Mouse (Mus musculus): Measurements from ENCODE around the gene Map3k13. TPM values are rescaled to one million over a fixed set of nuclear protein-coding genes. Genes with fewer than 3 reads are reported as not detected.
A peak's percentile ranks its signal among the peaks of the same experiment; 100 is the strongest.

Gene Map3k13
- polyA plus RNA-seq, 1 experiment from 2014 or later = 1.7 TPM

DNA sequence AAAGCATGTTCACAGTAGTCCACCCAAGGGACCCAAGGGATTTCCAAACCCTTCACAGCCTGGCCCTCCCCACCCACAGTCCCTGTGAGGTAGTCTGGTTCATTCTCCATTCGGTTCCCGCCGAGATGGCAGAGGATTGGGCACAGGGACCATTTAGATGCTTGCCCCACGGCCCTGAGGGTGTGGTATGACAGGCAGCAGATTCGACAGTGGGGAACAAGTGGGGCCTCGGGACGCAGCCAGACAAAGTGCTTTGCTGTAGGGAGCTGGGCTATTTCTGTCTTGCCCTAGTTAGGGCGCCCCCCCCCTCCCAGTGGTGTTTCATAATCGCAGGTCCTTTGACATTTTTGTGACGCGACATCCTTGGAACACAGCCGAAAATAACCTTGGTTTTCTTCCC, 161.4 kb downstream of the Map3k13 start:
- no peaks in the 10 kb centered on the region for H3K27me3 ChIP-seq (replicated peaks)
- H3K4me2 ChIP-seq (replicated peaks) = no peak overlapping the region
- H3K27ac ChIP-seq = no peak overlapping the region
- no peaks in the 10 kb centered on the region for H3K4me1 ChIP-seq (replicated peaks)
- 84% methylated on average over 12 of the region's 12 CpGs for WGBS
- no peaks in the 10 kb centered on the region for H3K9me3 ChIP-seq
- H3K9ac ChIP-seq = no peak overlapping the region
- no peak overlapping the region for H3K4me3 ChIP-seq (replicated peaks)
- no peak for ATAC-seq
- no peaks in the 10 kb centered on the region for H3K36me3 ChIP-seq

DNA sequence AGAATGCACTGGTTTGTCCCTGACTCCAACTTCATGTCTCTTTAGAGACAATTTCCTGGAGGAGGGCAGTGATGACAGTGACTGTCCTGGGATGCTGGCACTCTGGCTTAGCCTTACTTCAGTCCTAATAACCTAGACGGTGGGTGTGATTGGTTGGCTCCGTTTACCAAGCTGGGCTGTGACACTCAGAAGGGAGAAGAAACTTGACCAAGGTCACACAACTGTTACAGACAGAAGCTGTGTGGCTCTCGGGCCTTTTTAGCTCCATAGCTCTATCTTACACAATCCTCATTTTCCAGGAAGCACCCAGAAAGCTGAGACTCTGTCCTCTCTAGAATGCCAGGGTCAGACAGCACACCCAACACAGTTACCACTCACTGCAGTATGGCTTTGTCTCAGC, 171.4 kb downstream of the Map3k13 start:
- Histone ChIP-seq H3K4me1 (replicated peaks) (no peaks in the 10 kb centered on the region), H3K27ac (no peak overlapping the region), H3K27me3 (replicated peaks) (no peaks in the 10 kb centered on the region), H3K9ac (no peak overlapping the region), H3K4me3 (replicated peaks) (no peak overlapping the region), H3K36me3 (no peaks in the 10 kb centered on the region), H3K9me3 (no peaks in the 10 kb centered on the region), H3K4me2 (replicated peaks) (no peak overlapping the region)
- no peak for ATAC-seq
- WGBS = 72% methylated on average over 3 of the region's 3 CpGs

DNA sequence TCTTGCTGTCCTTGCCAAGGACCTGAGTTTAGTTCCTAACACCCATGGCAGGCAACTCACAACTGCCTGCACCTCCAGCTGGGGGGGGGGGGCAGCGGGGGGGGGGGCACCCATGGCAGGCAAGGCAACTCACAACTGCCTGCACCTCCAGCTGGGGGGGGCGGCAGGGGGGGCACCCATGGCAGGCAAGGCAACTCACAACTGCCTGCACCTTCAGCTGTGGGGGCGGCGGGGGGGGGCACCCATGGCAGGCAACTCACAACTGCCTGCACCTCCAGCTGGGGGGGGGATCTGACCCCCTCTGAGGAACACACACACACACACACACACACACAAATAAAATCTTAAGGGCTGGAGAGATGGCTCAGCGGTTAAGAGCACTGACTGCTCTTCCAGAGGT, 175.7 kb downstream of the Map3k13 start:
- WGBS = 77% methylated on average over 5 of the region's 5 CpGs
- Histone ChIP-seq H3K27ac (no peak overlapping the region), H3K27me3 (replicated peaks) (no peaks in the 10 kb centered on the region), H3K9me3 (no peaks in the 10 kb centered on the region), H3K4me2 (replicated peaks) (no peak overlapping the region), H3K4me1 (replicated peaks) (no peaks in the 10 kb centered on the region), H3K36me3 (no peaks in the 10 kb centered on the region), H3K9ac (no peak overlapping the region), H3K4me3 (replicated peaks) (no peak overlapping the region)
- ATAC-seq = no peak

DNA sequence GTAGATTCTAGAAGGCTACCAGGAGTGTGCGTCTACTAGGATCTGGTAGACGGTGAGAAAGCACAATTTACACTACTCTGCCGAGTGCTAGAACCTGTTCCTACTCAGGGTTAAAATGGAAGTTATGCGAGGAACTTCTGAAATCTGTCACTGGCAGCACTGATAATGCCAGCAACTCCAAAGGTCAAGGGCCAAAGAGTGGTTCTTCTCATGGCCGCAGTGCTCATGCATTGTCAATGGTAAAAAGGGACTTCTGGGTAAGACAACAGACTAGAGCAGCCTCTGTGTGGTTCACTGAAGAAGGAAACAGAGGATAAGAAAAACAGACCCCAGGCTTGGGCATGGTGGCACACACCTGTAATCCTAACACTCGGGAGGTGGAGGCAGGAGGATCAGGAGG, 176.4 kb downstream of the Map3k13 start:
- Histone ChIP-seq H3K9ac (no peak overlapping the region), H3K27me3 (replicated peaks) (no peaks in the 10 kb centered on the region), H3K27ac (no peak overlapping the region), H3K36me3 (no peaks in the 10 kb centered on the region), H3K4me3 (replicated peaks) (no peak overlapping the region), H3K4me2 (replicated peaks) (no peak overlapping the region), H3K9me3 (no peaks in the 10 kb centered on the region), H3K4me1 (replicated peaks) (no peaks in the 10 kb centered on the region)
- WGBS = 65% methylated on average over 6 of the region's 6 CpGs
- no peak for ATAC-seq

DNA sequence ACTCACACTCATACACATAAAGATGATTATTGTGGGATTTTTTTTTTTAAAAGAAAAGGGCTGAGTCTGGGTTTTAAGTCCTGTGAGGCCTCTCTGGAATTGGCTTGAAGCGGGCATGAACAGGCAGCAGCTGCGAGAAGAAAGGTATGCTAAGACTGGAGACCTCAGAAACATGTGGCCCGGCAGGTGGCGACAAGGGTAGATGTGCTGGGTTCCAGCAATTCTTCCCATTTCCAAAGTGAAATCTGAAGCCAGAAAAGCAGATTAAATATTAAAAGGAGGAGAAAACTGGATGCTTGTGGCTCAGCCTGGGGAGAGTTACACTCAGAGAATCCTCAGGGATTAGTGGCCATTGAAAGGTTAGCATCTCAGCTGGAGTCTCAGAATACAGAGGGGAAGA, 177.3 kb downstream of the Map3k13 start:
- Histone ChIP-seq H3K36me3 (no peaks in the 10 kb centered on the region), H3K27ac (no peak overlapping the region), H3K27me3 (replicated peaks) (no peaks in the 10 kb centered on the region), H3K4me3 (replicated peaks) (no peak overlapping the region), H3K4me2 (replicated peaks) (no peak overlapping the region), H3K9ac (no peak overlapping the region), H3K9me3 (no peaks in the 10 kb centered on the region), H3K4me1 (replicated peaks) (0 out of 2 replicates have a peak, but pooled peaks cover 3% of the 10 kb centered on the region)
- ATAC-seq = no peak
- 70% methylated on average over 4 of the region's 4 CpGs for whole genome bisulfite sequencing

DNA sequence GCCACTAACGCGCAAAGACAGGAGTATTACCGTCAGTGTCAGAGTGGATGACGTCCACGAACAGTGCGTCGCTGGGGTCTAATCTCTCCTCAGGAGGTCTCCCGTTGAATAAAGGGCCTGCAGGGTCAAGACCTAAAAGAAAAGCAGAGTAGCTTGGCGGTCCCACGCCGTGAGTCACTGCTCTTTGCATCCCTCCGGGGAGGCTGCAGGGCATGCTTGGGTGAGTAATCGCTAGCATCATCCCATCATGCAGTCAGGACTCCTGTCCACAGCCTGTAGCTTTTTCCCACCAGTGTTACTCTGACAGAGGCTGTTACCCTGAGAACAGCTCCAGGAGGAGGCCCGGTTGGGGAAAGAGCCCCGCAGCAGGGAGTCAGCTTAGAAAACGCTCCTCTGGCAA, 182.1 kb downstream of the Map3k13 start:
- 0 out of 2 replicates have a peak, but pooled peaks cover 3% of the 10 kb centered on the region for H3K4me1 ChIP-seq (replicated peaks)
- no peak overlapping the region for H3K4me3 ChIP-seq (replicated peaks)
- H3K36me3 ChIP-seq = no peaks in the 10 kb centered on the region
- H3K9me3 ChIP-seq = no peaks in the 10 kb centered on the region
- 13% methylated on average over 16 of the region's 16 CpGs for WGBS
- no peaks in the 10 kb centered on the region for H3K27me3 ChIP-seq (replicated peaks)
- H3K4me2 ChIP-seq (replicated peaks) = peak overlapping the region; percentile 37
- H3K9ac ChIP-seq = 0 out of 2 replicates have a peak overlapping the region, but pooled peaks have one; percentile 11
- no peak overlapping the region for H3K27ac ChIP-seq
- ATAC-seq = no peak

DNA sequence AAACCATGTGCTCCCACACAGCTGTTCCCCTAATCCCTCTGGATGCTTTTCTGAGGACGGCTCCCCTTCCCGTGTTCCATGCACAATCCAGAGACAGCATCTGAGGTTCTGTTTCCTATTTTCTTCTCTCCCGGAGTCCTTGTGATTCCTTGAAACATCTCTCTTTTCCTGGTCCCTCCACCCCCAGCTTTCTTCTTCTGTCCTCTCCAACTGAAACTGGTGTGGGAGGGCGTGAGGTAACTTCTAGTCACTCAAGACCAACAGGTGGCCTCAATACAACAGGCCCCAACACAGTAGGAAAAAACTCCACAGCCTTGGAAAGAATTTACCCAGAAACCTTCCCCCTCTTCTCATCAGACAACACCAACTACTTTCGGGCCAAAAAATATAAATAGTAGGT, 183.2 kb downstream of the Map3k13 start:
- no peaks in the 10 kb centered on the region for H3K36me3 ChIP-seq
- no peak overlapping the region for H3K4me2 ChIP-seq (replicated peaks)
- H3K4me1 ChIP-seq (replicated peaks) = 0 out of 2 replicates have a peak, but pooled peaks cover 3% of the 10 kb centered on the region
- no peak for ATAC-seq
- no peaks in the 10 kb centered on the region for H3K27me3 ChIP-seq (replicated peaks)
- H3K9me3 ChIP-seq = no peaks in the 10 kb centered on the region
- 78% methylated on average over 5 of the region's 5 CpGs for WGBS
- H3K27ac ChIP-seq = no peak overlapping the region
- no peak overlapping the region for H3K4me3 ChIP-seq (replicated peaks)
- no peak overlapping the region for H3K9ac ChIP-seq

Other genes starting within 250 kb of the Map3k13 start
- gene 2510009E07Rik, start 99.7 kb upstream of the Map3k13 start, polyA plus RNA-seq (2015; fragmentation: Nextera tagmentation; extraction: Ambion mirVana) = 17.6 and 17.9 TPM in 2 replicates
- 9.7 and 11.4 TPM in 2 replicates for gene Ehhadh, start 6.5 kb upstream of the Map3k13 start, polyA plus RNA-seq (2015; fragmentation: Nextera tagmentation; extraction: Ambion mirVana)
- 85.2 and 90.8 TPM in 2 replicates for gene Tmem41a, start 153.2 kb downstream of the Map3k13 start, polyA plus RNA-seq (2015; fragmentation: Nextera tagmentation; extraction: Ambion mirVana)
- gene Liph, start 201.3 kb downstream of the Map3k13 start, polyA plus RNA-seq (2015; fragmentation: Nextera tagmentation; extraction: Ambion mirVana) = 23.1 and 24.3 TPM in 2 replicates
- gene Senp2, start 215.1 kb downstream of the Map3k13 start, polyA plus RNA-seq (2015; fragmentation: Nextera tagmentation; extraction: Ambion mirVana) = 32.8 and 36.0 TPM in 2 replicates

Data from intestine, embryonic 15.5 days (tissue).